Mouse (Mus musculus) spleen, adult 2 months (tissue): ENCODE measurements around the gene Tm4sf1. TPM values are rescaled to one million over a fixed set of nuclear protein-coding genes. Genes with fewer than 3 reads are reported as not detected.

Experiments
- DNase-seq, 2 experiments: peaks; one replicate each; pipeline versions ENCODE4 v3.0.0 to v3.0.0-alpha.2; 2012 to 2021; ENCODE audit warnings: low spot score in 2 of 2, low read depth in 1 of 2
- H3K27ac ChIP-seq: fragments of 200-500 bp; 2 replicates; pipeline ENCODE4 v1.5.1; 2012; ENCODE audit warnings: low read length, inconsistent platforms; ENCODE audit not compliant: insufficient read depth
- H3K27me3 ChIP-seq: fragments of 200-500 bp; 2 replicates; pipeline ENCODE4 v1.6.1; 2012; ENCODE audit warnings: mild to moderate bottlenecking, moderate library complexity, low read length, inconsistent platforms; ENCODE audit not compliant: control insufficient read depth, insufficient read depth
- H3K36me3 ChIP-seq: fragments of 200-500 bp; 2 replicates; pipeline ENCODE4 v1.6.1; 2012; ENCODE audit warnings: mild to moderate bottlenecking, low read length, inconsistent platforms; ENCODE audit not compliant: control insufficient read depth, insufficient read depth
- H3K4me1 ChIP-seq: fragments of 200-500 bp; 2 replicates; pipeline ENCODE4 v1.6.1; 2011; ENCODE audit warnings: inconsistent platforms; ENCODE audit not compliant: control insufficient read depth, insufficient read depth, insufficient read length
- H3K4me3 ChIP-seq: fragments of 200-500 bp; 2 replicates; pipeline ENCODE4 v1.5.1; 2011; ENCODE audit warnings: mild to moderate bottlenecking, inconsistent platforms; ENCODE audit not compliant: insufficient read depth, insufficient read length; ENCODE audit errors: extremely low read depth
- CTCF ChIP-seq: fragments of 200-500 bp; IDR thresholded peaks from 2 replicates; pipeline ENCODE4 v1.5.1; 2011; ENCODE audit warnings: mild to moderate bottlenecking, inconsistent platforms; ENCODE audit not compliant: insufficient read depth, insufficient read length, insufficient replicate concordance; ENCODE audit errors: extremely low read depth
- POLR2A ChIP-seq: fragments of 200-500 bp; IDR thresholded peaks from 2 replicates; pipeline ENCODE4 v1.6.1; 2011; ENCODE audit warnings: low read depth, low read length, inconsistent platforms
- WGBS: fragments of 180-500 bp; shearing (Covaris S2); methylation state at CpG from one replicate; pipeline ENCODE4 v1.1.7; 2018; 5-methylcytosine and 5-hydroxymethylcytosine counted together
- polyA plus RNA-seq: library from polyadenylated mRNA; depleted of rRNA; stranded (reverse); fragments of >200 nt; gene quantifications from 2 replicates; pipeline ENCODE4 v1.2.3, GENCODE M21; 2012

The Tm4sf1 gene
- polyA plus RNA-seq, 1 experiment: 24.5 TPM

DNA sequence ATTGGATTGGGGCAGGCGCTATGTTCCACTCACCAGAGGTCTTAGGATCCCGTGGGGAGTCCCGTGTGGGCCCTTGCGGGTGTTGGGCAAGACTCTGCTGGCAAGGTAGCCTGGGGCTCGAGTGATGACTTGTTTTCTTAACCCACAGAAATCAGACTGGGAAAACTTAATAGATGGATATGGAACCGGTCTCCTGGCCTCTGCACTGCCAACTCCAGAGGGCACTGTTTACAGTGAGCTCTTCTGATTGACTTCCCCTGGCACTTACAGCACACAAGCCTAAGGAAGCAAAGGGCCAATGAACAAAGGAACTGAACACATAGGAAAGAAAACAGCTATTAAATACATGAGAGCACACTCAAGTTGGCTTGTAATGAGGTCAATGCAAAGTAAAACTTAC lies 26.2 kb upstream of the Tm4sf1 start:
- H3K4me3 ChIP-seq: no peak overlapping the region
- TF ChIP-seq POLR2A (no peak), CTCF (no peak)
- H3K27ac ChIP-seq: no peak overlapping the region
- DNase-seq: no peak
- 93% methylated on average over 5 of the region's 6 CpGs for WGBS
- H3K4me1 ChIP-seq: no peaks in the 10 kb centered on the region
- no peaks in the 10 kb centered on the region for H3K36me3 ChIP-seq
- H3K27me3 ChIP-seq: no peaks in the 10 kb centered on the region

DNA sequence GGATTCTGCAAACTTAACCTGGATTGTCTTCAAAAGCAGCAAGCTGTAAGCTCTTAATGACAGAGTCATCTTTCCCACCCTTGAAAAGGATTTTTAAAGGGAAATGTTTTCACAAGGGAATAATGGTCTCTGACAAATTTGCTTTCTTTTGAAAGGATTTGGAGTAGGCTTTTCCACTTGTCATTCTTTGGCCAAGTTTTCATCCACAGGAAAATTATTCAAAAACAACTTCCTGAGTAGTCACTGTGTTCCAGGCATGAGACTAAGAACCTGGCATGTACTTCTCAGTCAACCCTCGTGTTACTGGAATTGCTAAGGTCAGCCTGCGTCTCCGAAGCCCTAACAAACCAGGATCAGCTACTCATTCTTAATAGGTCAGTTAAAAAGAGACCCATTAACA lies 5.3 kb upstream of the Tm4sf1 start:
- 79% methylated on average over 3 of the region's 3 CpGs for WGBS
- TF ChIP-seq POLR2A: no peak
- no peak for TF ChIP-seq CTCF
- Histone ChIP-seq H3K4me3 (no peak overlapping the region), H3K36me3 (no peaks in the 10 kb centered on the region), H3K27me3 (no peaks in the 10 kb centered on the region), H3K27ac (no peak overlapping the region), H3K4me1 (no peaks in the 10 kb centered on the region)
- DNase-seq: no peak

DNA sequence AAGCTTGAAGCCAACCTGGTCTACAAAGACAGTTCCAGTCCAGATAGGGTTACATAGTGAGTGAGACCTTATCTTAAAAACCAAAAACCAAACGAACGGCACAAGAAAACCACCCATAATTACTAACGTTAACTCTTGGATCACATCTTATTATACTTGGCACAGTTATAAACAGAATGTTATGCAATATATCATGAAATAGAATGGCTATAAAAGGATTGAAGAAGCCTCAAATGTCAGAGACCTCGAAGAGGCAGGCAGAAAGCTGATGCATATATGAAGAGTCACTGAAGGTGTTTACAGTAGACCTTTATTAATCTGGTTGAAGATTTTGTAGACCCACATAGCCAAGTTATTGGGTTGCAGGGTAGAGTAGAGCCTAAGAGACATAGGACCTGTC lies 3.8 kb upstream of the Tm4sf1 start:
- TF ChIP-seq CTCF (no peak), POLR2A (no peak)
- no peaks in the 10 kb centered on the region for H3K36me3 ChIP-seq
- no peak for DNase-seq
- H3K4me3 ChIP-seq: no peak overlapping the region
- H3K4me1 ChIP-seq: no peaks in the 10 kb centered on the region
- H3K27ac ChIP-seq: no peak overlapping the region
- WGBS: 75% methylated on average over 4 of the region's 4 CpGs
- H3K27me3 ChIP-seq: no peaks in the 10 kb centered on the region

DNA sequence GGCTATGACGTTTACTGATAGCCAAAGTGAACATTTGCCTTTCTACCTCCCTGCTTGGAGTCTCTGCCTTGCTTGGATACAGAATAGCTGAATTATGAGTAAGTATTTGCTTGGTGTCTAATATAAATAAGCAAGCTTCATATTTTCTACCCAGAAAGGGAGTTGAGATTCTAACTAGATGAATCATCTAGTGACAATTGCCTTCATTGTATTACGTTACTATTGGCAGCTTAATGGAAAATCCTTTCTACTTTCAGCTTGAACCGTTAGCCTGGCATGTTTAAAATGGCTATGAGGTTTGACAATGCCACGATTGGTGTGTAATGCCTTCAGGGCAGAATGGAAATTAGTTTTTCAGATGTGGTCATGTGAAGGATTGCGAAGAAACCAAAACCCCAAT lies 2.7 kb upstream of the Tm4sf1 start:
- no peaks in the 10 kb centered on the region for H3K27me3 ChIP-seq

DNA sequence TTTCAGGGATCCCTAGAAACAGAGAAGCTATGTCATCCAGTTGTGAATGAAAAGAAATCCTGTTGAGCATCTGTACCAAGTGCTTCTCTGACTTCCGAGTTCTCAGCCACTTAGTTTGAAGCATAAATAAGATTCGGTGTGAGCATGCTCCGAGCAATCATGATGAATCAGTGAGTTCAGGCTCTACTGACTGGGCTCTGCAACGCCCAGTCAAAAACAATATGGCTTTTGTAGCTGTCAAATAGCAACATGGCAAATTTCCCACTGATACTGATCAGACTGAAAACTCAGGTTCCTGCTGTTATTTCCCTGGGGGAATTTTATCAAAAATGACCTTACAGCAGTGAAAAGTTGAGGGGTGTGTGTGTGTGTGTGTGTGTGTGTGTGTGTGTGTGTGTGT lies 2.3 kb upstream of the Tm4sf1 start:
- DNase-seq: no peak
- 81% methylated on average over 4 of the region's 4 CpGs for WGBS
- no peaks in the 10 kb centered on the region for H3K36me3 ChIP-seq
- TF ChIP-seq CTCF (no peak), POLR2A (no peak)
- no peak overlapping the region for H3K4me3 ChIP-seq
- H3K27ac ChIP-seq: no peak overlapping the region
- no peaks in the 10 kb centered on the region for H3K4me1 ChIP-seq
- no peaks in the 10 kb centered on the region for H3K27me3 ChIP-seq

More for the DNA sequence above, 2.7 kb upstream of the Tm4sf1 start:
- Histone ChIP-seq H3K27ac (no peak overlapping the region), H3K36me3 (no peaks in the 10 kb centered on the region), H3K4me3 (no peak overlapping the region), H3K4me1 (no peaks in the 10 kb centered on the region)
- WGBS: 76% methylated on average over 5 of the region's 5 CpGs
- DNase-seq: no peak
- TF ChIP-seq POLR2A (no peak), CTCF (no peak)

DNA sequence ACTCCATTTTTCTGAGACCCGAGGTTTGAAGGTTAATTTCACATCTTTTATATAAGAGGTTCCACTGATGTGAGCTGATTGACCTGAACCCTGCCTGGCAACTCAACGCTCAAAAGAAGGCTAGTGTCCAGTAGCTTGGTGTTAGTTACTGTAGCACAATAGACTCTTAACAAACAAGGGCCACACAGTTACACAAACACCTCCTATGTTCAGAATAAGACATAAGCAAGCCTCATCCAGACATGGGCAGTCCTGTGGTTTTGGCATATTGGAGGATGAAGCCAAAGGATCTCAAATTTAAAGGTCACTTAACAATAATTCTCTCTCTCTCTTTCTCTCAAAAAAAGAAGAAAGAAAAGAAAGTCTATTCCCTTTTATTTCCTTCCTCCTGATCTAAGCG lies 1.7 kb upstream of the Tm4sf1 start:
- DNase-seq: no peak
- TF ChIP-seq CTCF (no peak), POLR2A (no peak)
- WGBS: 74% methylated on average over 3 of the region's 3 CpGs
- Histone ChIP-seq H3K27ac (no peak overlapping the region), H3K27me3 (no peaks in the 10 kb centered on the region), H3K36me3 (no peaks in the 10 kb centered on the region), H3K4me3 (no peak overlapping the region), H3K4me1 (no peaks in the 10 kb centered on the region)

DNA sequence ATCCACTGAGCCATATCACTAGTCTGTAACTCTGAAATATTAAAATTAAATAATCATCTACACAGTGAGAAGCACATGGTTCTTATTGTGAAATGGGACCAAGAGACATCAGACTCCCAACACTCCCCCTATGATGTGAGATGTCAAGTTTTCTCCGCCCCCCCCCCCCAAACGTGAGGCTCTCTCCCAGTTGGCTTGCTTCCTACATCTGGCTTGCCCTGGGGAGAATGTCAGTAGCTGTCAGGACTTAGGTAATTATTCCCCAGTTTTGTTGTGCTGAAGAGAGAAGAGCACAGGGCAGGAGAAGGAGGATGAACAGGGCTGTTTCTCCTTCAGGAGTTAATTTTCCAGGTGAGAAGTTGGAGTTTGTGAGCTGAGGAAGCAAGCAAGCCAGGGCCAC lies 1.1 kb upstream of the Tm4sf1 start:
- 60% methylated on average over 2 of the region's 2 CpGs for WGBS
- TF ChIP-seq CTCF (no peak), POLR2A (no peak)
- DNase-seq: no peak
- Histone ChIP-seq H3K27me3 (no peaks in the 10 kb centered on the region), H3K36me3 (no peaks in the 10 kb centered on the region), H3K4me1 (no peaks in the 10 kb centered on the region), H3K27ac (no peak overlapping the region), H3K4me3 (no peak overlapping the region)

DNA sequence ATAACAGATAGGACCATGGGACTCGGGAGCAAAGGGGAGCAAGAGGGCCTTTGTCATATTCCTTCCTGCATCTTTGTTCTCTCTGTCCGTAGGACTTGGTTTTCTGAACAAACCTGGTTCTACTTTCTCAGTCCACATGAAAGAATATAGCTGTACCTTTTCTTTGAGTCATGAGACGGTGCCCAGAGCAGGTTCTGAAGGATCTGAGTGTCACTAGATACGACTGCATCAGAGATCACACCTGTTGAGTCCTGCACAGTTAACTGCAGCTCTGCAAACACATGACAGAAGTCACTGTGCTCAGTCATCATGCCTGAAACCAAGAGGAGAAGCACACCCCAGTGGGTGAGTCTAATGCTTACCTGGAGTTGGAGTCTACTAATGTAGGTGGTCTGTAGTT lies 422 bp downstream of the Tm4sf1 start:
- Histone ChIP-seq H3K4me3 (no peak overlapping the region), H3K4me1 (no peaks in the 10 kb centered on the region), H3K36me3 (no peaks in the 10 kb centered on the region), H3K27ac (no peak overlapping the region), H3K27me3 (no peaks in the 10 kb centered on the region)
- WGBS: 75% methylated on average over 4 of the region's 4 CpGs
- no peak for DNase-seq
- TF ChIP-seq CTCF: no peak
- no peak for TF ChIP-seq POLR2A
